Mouse (Mus musculus) spleen, postnatal 4 days (tissue): ENCODE results near the gene Kcnj3.
A peak's percentile ranks its signal among the peaks of the same experiment; 100 is the strongest.
"Not testable (repeated sequence)": the region's sequence is repeated elsewhere in the genome, so short reads cannot be mapped to it uniquely, and the experiment has no call there.

Experiments used
- DNase-seq, 2 experiments: peaks; one replicate each; pipeline ENCODE4 v3.0.0; 2022; ENCODE audit warnings: low spot score in 2 of 2

Gene Kcnj3

DNA sequence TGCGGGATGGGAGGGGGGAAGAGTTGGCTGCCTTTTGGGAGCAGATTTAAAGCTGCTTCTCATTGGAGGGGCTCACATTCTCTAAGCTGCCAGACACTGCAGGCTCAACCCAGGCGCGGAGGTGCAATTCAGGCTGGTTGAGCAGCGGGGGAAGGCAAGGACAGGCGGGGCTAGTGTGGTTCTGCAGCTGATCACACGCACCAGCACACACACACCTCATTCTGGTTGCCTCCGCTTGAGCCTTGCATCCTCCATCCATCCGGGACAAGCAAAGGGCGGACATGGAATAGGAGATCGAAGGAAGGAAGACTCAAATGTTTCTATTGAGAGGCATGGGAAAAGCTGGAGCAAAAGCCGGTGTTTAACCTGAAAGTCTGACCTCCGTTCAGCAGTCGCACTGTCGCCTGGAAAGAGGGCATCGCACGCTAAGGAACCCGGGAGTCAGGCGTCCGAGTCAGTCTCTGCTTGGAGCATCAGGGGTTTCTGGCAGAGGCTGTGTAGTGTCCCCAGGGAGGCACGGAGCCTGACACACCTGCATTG lies at the start of gene Kcnj3:
Gene Kcnj3, plus strand, starts transcription at position 250 of the 540 bp plus-strand sequence.
- peak in 1 of 2 experiments; percentile 53 for DNase-seq

DNA sequence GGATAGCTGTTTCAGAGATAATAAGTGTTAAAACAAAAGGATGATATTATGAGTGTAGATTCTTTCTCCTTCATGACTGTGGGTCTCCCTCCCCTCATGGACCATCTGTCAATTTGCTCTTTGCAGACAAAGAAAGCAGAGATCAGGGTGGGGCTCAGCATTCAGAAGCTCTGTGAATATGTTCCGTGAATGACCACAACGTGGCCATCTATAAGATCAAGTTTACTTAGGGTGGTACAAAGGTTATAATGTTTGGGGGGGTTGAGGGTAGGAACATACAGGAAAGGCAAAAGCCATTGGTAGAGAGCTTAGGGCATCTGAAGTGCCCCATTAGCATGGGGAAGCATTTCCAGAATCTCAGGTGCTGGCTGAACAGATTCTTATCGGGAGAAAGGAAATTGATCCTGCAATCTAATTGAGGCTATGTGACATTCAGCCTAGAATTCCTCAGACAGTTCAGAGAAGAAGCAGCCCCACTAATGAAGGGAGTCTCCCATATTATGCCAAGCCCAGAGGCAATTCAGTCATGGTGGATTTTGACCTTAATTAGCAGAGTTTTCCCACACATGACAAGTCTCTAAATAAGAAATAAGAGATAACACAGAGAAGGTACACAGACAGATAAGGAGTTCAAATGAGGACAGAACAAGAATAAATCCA lies 45.3 kb upstream of the Kcnj3 start:
- no peak for DNase-seq

DNA sequence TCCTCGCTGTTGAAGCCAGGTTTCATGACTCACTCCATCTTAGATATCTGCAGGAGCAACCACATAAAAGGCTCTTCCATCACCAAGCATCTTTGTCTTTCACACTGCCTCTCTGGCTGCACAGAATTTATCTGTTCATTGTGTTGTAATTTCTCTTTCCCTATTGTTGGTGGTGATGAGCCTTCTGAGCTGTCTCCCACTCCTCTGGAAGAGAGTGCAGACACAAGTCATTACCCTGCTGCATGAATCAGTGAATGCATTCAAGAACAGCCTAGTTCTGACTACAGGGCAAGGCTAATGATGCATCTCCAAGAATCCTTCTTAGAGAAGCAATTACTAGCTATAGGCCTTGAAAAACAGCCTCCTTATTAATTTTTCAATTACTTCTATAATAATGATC lies 30.5 kb upstream of the Kcnj3 start:
- no peak for DNase-seq

DNA sequence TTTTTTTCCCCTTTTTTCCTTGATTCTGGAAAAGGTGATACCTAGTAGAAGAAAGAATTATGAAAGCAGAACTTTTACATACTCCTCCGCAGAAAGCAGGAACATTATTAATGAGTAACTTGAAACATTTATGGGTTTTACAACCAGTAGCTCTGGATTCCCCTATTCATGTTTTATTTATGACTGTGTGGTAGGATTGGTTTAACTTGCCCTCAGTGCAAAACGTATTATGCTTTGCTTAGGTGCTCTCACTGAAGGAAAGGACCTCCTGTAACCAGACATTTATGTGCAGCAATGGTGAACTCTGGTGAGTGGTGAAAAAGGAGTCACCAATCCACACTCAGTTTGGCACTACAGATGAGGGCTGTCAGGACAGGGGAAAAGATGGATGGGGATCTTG lies 8.1 kb upstream of the Kcnj3 start:
- DNase-seq: no peak

DNA sequence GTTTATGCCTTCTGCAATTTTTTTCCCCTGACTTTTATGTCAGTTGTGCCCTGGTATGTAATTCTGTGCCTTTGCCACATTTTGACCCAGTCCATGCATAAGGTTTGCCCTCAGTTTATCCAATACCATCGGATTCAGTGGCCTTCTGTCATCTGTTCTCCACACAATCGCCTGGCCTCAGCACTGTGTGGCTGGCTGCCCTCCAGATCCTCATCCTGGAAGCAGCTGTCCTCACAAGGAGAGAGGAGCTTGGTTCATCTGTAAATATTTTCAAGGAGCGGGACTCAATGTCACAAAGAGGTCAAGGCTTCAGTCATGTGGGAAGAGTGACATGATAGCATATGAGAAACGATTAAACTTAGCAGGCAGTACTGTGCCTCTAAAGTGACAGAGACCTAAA lies 3.7 kb upstream of the Kcnj3 start:
- DNase-seq: no peak

DNA sequence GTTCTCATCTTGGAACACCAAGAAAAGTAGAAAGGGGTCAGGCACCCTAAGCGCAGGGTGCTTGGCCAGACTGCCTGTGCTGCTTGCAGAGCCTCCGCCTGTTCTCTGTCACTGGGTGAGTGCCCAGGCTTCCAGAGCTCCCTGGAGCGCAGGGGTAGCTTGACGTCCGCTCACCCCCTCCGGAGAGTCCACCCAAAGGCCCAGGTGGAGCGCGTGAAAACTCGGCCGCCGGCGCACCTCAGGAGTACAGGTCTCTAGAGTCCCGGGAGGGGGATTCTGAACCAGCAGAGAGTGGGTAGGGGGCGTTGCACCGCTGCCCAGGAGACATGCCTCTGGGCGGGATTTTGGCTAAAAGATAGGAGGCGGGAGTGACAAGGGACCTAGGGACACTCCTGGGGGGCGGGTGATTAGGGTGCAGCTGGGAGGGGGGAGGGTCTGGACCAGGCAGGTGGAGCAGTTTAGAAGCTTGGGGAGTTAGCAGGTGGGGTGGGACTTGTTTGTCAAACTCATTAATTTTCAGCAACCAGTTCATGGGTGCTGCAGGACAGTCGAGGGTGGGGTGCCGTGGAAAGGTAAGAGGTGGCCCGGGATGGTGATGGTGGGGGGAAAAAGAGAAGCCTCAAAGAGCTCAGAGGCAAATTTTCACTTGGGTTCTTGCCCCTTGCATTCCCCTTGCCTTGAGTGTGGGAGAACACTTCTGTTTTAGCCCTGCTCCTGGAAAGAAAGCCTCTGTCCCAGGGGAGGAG lies 664 bp downstream of the Kcnj3 start:
- peak in 1 of 2 experiments; percentile 51 for DNase-seq

DNA sequence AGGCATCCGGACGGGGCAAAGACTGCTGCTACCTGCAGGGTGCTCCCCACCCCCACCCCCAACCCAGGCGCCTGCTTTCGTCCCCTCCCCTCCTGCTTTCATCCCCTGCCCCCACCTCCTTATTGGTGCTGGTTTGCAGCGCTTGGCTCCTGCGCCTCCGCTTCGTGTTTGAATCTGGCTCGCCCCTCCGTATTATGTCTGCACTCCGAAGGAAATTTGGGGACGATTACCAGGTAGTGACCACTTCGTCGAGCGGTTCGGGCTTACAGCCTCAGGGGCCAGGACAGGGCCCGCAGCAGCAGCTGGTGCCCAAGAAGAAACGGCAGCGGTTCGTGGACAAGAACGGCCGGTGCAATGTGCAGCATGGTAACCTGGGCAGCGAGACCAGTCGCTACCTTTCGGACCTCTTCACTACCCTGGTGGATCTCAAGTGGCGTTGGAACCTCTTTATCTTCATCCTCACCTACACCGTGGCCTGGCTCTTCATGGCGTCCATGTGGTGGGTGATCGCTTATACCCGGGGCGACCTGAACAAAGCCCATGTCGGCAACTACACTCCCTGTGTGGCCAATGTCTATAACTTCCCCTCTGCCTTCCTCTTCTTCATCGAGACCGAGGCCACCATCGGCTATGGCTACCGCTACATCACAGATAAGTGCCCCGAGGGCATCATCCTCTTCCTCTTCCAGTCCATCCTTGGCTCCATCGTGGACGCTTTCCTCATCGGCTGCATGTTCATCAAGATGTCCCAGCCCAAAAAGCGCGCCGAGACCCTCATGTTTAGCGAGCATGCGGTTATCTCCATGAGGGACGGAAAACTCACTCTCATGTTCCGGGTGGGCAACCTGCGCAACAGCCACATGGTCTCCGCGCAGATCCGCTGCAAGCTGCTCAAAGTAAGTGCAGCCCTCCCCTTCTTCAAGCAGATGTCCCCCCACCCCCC lies 1.5 kb downstream of the Kcnj3 start:
- DNase-seq: peak in 1 of 2 experiments; percentile 51

DNA sequence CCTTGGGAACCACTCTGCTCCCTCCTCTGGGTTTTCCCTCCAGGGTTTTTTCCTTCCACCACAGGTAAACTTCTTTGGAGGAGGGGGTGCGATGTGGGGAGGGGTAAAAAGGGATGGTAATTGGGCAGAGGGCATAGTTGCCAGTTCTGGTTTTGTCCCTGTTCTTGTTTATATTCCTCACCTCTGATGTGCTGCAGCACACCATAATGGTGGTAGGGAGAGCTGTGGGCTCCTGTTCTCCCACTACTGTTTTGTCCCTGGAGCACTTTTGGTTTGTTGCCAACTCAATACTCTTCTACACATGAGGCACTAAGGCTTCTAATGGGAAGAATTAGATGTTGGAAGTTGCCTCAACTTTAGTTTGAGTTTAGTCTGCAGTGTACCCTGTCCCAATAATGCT lies 2.2 kb downstream of the Kcnj3 start:
- DNase-seq: no peak

DNA sequence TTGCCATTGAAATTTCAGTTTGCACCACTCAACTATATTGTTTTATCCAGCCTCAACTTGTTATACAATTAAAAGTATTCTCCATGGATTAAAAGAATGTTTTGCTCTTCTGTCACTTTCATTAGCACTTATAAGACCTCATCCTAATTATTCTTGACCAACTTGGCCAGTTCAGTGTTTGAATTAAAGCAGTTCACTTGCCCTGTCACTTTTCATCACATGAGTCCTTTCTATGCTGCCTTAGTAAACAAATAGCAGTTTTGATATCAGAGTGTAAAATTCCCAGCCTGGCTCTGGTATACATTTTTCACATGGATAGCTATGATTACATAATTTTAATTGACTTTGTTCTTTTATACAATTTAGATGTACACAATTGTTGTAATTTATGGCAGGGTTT lies 3.4 kb downstream of the Kcnj3 start:
- DNase-seq: no peak

DNA sequence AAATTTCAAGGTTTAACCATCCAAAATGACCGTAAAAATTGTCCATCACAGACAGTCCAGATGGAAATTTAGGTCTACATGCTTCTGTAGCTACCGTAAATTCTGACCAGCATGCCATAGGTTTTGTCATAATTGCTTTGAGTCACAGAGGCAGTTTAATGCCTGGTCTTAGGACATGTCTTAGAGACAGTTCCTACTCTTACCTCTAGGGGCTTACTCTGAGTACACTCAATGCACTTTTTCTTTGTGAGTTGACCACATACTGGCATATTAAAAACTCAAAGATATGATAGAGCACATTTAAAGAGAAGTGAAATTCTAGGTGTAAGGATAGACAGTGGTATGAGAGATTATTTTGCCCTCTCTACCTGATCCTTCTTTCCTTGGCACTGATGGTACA lies 6.2 kb downstream of the Kcnj3 start:
- DNase-seq: no peak

DNA sequence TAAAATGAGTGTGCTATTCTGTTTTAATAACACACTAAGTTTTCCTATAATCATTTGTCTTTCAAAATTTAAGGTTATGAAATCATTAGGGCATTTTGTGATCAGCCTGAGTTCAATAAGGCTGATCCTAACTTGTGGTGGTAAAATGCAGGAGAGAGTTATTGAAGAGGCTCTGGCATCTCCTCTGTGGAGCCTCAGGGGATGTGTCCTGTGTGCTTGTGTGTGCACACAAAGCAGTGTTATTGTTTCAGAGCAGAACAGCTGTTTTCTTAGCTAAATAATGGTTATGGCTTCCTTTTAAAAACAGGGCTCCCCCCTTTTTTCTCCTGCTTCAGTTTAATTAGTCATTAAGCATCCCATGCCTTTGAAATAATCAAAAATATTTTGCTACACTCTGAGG lies 11.5 kb downstream of the Kcnj3 start:
- no peak for DNase-seq

DNA sequence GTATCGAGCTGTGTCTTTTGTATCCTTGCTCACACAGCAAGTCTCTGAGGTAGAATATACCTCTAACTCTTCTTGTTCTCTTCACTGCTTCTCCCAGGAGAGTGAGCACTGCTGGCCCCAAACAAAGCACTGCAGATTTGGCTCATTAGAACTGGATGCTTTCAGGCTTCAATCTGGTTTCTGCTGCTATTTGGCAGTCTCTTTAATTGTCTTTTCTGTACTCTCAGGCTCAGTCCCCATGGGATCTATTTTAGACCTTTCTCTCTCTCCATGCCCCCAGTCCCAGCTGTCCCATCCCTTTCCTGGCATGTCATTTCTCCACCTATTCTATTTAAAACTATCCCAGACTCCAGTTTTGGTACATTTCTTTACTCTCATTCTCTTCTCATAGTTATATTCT lies 15.0 kb downstream of the Kcnj3 start:
- no peak for DNase-seq

DNA sequence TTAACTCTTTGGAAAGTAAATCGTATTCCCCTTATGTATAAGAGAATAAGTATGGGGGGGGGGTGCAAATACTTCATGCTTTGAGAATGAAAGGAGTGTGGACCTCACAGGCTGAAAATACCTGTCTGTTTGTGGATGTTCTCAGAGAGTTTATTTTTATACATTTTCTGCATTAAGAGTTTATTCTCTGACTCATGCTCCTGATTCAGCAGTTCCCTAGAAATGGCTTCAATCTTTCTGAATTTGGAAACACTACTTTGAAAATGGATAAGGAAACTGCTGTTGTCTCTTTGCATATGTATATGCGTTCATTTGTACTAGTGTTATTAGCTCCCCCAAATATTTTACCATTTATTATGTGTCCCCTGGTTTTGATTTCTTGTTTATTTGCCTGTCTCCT lies 23.4 kb downstream of the Kcnj3 start:
- DNase-seq: no peak

DNA sequence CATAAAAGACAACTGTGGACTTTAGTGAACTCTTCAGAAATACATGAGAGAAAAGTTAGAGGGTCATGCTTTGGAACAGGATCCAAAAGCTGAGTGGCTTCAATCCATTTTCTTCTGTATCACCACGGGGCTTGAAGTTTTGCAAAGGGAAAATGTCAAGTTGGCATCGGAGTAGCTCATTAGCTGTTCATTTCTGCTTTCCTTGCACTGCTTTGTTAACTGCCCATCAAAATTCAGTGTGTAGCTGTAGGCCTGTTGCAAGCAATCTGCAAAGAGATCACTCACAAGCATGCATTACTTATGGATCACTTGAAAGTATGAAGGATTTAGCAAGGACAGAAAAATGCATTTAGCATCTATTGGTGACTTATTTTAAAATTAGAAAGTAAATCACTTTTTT lies 33.4 kb downstream of the Kcnj3 start:
- DNase-seq: no peak

DNA sequence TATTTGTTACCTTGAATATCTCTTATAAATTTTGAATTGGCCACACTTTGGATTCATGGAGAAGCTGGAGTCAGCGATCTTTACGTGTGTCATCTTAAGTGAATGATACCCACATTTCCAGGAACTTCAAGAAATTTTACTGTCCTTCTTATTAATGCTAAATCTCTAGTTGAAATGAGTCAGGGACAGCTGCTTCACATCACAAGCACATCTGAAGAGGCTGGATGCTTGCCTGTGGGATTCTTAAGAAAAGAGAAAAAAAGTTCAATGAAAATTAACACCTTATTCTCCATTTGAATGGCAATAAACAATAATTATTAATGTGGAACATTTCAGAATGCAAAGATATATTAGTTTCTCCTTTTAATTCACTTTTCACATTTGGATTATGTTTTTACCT lies 34.2 kb downstream of the Kcnj3 start:
- no peak for DNase-seq

DNA sequence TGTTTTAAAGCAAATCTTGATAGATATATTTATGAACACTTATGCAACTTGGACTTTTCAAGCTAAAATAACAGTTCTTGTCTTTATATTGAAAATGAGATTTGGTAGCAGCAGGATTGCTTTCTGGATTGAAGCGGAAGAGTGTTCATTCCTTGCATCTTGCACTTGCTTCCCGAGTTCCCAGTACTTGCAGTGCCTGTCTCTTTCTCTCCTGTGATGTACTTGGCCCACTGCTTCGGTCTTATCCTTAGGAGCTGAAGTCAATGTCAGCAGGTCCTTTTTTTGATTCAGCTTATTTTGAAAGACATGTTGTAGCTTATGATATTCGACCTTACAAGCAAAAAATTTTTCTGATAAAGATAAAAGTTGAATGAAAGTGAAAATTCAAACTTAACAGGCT lies 43.7 kb downstream of the Kcnj3 start:
- no peak for DNase-seq

DNA sequence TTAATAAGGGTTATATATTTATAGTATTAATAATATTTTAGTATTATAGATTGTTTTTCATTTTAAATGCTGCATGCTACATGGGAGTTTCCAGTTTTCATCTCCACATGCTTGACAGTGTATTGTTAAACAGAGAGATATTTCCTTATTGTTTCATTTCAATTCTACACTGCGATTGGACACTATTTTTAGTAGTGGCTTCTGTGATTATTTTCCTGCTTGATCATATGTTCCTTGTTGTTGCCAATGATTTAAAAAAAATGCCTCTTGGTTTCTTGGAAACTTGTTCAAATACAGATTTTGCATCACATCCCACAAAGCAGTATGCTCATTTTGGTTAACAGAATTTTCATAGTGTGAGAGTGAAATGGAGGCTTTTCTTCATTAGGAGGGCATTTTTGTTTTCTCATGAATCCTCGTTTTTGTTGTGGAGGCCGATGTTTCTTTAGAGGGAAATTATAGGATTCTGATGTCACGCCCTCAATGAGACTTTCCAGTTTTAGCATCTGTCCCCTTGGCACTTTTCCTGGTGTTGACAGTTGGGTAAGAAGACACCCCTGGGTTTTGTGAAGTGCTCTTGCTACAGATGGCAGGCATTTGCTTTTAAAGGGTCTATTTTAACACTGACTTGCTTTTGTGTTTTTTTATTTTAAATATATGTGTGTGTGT lies 44.3 kb downstream of the Kcnj3 start:
- DNase-seq: no peak

DNA sequence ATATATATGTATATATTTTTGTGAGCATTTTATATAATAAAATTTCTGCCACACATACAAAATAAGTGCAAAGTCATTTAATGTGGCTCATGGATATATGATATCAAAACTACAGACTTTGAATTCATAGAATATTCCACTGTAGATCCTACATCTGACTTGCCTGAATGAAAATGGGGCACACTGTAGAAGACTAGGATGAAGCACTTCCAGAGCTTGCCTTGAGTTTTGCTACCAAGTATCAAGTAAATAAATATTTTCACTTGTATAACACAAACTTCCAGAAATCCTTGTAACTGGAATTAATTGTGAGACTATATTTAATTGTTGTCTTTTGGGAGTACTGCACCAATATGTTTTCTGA lies 44.8 kb downstream of the Kcnj3 start:
- no peak for DNase-seq

DNA sequence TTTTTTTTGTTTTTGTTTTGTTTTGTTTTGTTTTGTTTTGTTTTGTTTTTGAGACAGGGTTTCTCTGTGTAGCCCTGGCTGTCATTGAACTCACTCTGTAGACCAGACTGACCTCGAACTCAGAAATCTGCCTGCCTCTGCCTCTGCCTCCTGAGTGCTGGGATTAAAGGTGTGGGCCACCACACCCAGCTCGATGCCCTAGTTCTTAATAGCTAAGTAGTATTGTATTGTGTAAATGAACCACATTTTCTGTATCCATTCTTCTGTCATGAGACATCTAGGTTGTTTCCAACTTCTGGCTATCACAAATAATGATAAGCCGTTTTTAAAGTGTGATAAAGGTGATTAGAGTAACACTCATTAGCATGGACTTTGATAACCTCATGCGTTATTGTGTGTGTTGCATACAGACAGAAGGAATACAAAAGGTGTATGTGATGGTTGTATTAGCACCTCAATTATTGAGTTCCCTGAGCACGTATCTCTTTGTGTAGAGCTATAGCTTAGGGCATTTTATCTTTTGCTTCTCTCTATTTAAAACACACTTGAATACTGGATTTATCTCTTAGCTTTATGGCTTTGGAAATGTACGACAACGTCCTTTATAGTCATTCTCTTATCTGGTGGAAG lies 49.8 kb downstream of the Kcnj3 start:
- DNase-seq: not testable (repeated sequence)

DNA sequence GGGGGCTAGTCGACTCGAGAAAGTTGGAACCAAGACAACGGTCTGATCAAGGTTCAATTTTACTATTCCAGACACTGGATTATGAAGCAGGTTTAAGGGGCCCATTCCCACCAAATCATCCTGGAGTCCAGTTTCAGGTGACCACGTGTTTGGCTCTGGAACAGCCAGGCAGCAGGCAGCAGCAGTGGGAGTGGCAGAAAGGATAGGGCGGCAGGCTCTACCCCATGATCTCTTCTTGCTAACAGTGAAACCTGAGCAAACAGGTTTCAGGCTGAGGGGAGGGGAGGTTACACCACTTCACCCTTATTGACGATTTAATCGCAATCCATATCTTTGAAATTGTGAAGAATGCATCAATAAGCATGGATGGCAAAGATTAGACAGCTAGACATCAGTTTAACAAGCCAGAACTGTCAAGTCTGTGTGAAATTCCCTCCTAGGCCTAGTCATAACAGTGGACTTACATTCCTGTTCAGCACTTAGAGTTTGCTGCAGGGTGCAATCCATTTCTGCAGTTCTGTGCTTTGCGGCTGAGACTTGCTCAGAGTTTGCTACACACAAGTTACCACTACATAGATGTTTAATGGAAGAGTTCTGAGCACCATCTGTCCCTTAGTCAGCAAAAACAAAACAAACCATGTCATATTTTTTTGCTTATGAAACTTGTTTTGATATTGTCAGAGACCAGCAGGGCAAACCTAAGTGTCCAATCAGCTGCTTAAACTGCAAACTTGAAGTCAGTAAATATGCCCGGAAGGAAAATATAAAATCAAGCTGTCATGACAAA lies 67.8 kb downstream of the Kcnj3 start:
- no peak for DNase-seq
